In the genomic region with DNA sequence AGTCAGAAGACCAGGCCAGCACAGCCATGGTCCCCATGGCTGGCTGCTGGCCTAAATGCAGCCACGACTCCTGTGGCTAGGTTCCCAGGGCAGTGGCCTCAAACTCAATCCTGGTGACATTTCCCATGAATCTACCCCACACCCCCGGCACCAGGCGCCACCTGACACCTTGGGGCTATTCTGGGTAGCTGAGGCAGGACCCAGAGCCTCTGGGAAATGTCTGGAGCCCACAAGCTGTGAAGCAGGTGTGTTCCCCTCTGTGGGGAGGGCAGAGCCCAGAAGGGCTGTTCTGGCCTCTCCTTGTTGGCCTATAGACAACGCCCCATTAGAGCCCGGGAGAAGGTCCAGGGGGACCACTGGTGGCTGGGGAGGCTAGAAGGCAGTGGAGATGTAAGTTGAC, we compare ENCODE assay signal across 13 mouse cellular contexts.
"Had no signal": no experiment of that assay in that cellular context is flagged by ENCODE, and none has a peak within 500 bp of the region (broad histone marks: within the 10 kb centered on the region; RNA-seq: fewer than 3 reads in every experiment).

No protein-coding gene starts in this region.

- H3K4me1 ChIP-seq: midbrain, embryonic 12.5 days had no signal

- H3K4me3 ChIP-seq: layer of hippocampus, adult 2 months; left cerebral cortex, adult 2 months; limb, embryonic 12.5 days; midbrain, embryonic 12.5 days had no signal

- H3K27ac ChIP-seq: layer of hippocampus, adult 2 months; left cerebral cortex, adult 2 months; limb, embryonic 12.5 days; liver, embryonic 14.5 days; midbrain, embryonic 12.5 days had no signal

- DNase-seq: kidney, postnatal 10 days; kidney, postnatal 4 days; liver; lung, adult 18-20 months; spleen, adult 18-20 months; thymus, adult 2 months; thymus, postnatal 25 days had no signal

- H3K4me2 ChIP-seq: limb, embryonic 12.5 days; midbrain, embryonic 12.5 days had no signal

- ATAC-seq: midbrain, embryonic 16.5 days had no signal

- H3K9ac ChIP-seq: limb, embryonic 12.5 days; liver, embryonic 14.5 days; midbrain, embryonic 12.5 days had no signal

- H3K27me3 ChIP-seq: limb, embryonic 12.5 days; midbrain, embryonic 12.5 days had no signal

- H3K36me3 ChIP-seq: limb, embryonic 12.5 days; midbrain, embryonic 12.5 days had no signal

- H3K9me3 ChIP-seq: limb, embryonic 12.5 days; midbrain, embryonic 12.5 days had no signal
